Mouse (Mus musculus): ENCODE results near the gene Cldn18.

Cldn18 gene

DNA sequence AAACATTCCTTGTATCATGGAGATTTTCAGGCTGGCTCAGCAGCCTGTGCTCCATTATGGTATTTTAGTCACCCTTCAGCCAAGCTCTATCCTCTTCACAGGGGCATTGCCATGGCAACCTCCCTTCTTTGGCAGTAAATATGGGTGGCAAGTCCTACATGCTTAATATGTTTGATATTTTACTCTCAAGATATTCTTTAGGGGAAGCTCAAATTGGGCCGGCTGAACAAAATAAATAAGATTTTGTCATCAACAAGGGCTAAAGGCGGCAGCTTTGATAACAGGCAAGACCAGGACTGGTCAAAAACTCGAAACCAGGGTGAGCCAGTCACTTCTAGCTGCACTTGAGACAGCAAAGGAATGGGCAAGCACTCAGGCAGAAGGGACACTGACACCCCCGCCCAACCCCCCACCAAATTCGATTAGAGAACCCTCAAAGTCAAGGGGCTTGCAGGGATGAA is 32.0 kb downstream of the Cldn18 start:
- no peak for DNase-seq (ENCODE audit: low read depth)

DNA sequence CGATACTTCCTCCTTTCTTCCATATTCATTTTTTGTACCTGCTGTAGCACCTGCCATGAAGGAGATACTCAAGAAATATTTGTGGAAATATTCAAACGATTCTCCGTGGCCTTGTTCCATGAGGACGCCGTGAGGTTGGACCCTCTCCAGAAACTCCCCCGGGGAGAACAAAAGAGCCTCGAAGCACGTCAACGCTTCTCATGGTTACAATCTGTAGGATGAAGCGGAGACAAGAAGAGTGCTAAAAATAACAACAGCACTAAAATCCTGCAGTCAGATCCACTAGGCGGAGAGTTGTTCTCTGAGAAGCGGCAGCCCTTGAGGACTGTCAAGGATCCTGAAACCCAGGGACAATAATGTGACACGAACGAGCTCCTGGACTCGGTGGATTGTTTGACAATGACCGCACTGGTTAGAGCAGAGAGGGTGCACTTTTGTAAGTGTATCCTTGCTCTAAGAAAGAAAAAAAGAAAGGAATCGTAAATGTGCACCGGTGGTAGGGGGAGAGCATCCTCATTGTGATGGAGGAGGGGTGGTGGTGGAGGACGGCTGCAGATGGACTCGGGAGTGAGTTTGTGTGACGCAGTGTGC is 35.0 kb downstream of the Cldn18 start:
- DNase-seq (ENCODE audit: low read depth): no peak

DNA sequence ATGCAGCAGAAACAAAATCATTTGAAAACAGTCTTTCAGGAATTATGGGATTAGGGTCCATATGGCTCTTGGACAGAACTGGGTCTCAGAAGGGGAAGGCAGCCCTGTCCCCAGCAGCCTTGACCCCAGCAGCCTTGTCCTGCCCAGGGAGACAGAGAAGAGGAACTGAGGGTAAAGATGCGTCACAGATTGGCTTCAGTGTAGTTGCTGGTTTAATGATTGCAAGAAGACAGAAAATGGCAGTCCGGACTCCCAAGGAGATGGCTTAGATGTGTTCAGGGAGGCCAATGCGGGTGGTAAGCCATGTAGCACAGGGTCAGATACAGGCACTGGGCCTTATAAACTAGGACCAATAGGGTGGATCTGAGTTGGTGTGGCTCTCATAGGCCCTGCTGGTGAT is 41.4 kb downstream of the Cldn18 start:
- DNase-seq (ENCODE audit: low read depth): no peak

DNA sequence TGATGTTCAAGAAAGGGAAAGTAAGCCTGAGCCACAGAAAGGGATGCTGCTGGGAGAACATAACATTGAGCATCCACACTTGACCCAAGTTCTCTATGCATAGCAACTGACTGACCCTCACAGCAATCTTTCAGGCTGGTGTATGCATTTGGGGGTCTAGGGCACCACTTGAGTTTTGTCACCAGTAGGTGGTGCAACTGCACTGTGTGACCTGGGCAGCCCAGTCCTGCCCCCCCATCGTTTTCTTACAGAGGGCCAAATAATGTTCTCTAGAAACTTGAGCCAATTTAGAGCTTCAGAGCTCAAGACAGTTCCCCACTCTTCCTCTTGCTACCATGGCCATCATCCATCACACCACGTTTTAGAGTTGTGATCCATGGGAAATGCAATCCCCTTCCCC is 45.5 kb downstream of the Cldn18 start:
- peak; percentile 67 for DNase-seq (ENCODE audit: low read depth)

DNA sequence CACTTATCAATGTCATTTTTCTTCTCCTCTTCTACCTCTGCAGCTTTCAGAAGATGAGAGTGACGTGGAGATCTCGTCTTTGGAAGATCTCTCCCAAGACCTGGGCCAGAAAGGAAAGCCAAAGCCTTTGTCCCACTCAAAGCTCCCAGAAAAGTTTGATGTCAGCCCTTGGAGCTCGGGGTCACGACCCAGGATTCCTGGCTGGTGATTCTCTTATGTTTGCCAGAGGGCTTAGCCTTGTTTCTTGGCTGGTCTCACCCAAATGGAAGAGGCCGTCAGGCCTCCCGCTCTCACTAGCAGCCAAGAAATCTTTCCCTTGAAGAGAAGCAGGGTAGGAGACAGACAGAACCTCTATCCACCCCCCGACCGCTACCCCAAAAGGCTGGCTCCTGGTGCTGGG is 49.5 kb downstream of the Cldn18 start:
- peak; percentile 31 for DNase-seq (ENCODE audit: low read depth)

DNA sequence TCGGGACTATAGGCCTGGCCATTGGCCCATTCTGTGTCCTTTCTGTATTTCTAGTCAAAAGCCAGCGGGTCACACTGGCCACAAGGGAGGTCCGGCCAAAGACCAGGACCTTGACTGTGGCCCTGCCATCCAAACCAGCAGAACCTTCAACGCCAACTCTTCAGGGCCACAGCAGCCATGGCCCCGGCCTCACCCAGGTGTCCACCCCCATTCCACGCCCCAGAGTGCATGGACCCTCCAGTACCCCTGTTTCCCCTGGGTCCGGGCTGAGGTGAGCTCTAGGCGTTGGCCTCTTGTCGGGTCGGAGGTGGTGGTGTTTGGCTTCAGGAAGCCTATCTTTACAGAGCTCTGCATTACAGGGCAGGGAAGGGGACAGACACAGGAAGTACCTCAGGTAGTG is 54.2 kb downstream of the Cldn18 start:
- DNase-seq (ENCODE audit: low read depth): no peak

DNA sequence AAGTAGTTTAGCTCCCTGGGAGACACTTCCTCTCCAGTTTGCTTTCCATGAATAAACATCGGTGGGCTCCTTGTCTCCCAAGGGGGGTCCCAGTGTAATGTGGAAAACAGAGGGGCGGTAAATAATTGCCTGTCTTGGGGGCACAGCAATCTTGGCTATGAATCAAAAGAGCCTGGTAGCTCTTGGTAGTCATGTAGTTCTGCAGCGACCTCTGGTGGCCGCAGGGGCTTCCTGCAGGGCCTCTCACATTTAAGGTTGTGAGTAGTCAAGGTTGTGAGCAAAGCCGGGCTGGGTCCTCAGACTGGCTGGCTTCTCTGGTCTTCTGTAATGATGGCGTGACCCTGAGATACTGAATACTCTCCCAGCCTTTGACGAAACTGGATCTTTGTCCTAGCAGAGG is 54.7 kb downstream of the Cldn18 start:
- peak; percentile 88 for DNase-seq (ENCODE audit: low read depth)

DNA sequence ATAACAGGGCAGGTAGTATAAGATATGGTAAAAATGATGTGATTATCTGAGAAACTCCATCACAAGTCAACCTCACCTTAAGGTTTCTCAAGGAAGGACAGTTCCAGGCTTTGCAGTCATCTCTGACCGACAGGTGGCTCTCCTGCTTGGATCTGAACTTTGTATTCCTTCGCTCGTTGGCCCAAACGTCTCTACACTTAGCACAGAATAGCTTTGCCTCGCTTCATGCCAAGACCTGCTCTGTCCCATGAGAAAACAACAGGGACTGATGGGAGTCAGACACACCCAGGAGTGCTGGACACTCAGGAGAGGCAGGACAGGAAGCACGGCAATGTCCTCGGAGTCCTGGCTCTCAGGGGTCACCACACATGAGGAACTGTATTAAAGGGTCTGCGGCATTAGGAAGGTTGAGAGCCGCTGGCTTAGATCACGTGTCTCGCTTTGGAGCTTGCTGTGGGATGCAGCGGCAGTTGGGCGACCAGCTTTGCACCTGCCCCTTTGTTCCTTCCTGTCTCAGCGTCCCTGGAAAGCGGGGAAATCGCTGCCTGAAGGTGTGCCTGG is 55.4 kb downstream of the Cldn18 start:
- no peak for DNase-seq (ENCODE audit: low read depth)

DNA sequence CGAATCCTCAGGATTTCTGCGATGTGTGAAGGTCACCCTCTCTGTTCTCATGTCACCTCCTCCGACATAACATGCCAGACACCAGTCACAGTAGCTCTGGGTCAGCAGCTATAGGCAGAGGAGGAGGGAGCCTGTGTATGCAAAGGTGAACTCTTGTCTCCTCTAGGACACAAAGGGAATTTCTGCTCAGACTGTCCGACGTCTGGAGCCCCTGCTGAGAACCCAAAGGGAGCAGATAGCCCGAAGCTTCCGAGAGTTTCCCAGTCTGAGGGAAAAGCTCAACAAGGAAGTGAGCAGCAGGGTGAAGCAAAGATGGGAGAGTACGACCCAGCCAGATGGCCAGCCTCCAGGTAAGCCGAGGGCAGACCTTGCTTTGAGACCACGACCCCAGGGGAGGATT is 56.3 kb downstream of the Cldn18 start:
- DNase-seq (ENCODE audit: low read depth): no peak

DNA sequence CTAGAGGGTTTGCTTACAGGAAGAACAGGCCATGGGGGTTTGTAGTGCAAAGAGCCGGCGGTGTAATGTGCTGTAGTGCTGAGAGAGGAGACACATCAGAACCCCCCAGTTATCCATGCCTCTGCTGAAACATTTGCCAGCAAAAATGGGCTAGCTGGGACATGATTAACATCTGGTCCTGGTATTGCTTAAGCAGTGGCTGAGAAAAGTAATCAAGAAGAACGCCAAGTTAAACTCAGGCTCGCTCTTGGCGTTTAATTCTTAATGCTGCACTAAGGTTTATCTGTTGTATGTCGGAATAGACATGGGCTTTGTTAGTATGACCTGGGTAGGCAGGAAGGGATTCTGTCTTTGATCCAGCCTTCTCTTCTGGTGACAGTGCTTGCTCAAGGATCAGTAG is 71.0 kb downstream of the Cldn18 start:
- peak; percentile 72 for DNase-seq (ENCODE audit: low read depth)

DNA sequence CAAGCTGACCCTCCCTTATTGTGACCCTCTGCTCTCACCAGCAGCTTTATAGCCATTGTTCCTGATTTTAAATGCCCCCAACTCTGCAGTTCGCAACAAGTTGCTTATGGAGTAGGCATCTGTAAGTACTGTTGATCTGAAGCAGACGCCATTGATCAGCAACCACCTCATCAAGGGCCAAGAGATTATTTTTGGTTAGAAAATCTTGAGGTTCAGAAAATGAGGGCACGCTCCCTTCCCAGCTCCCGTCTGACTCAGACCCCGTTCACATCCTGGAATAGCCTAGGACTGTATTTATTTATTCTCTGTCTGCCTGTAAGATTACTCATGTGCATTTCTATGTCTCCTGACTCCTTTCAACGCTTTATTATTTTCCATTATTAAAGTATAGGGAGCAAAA is 71.7 kb downstream of the Cldn18 start:
- DNase-seq (ENCODE audit: low read depth): peak; percentile 69

DNA sequence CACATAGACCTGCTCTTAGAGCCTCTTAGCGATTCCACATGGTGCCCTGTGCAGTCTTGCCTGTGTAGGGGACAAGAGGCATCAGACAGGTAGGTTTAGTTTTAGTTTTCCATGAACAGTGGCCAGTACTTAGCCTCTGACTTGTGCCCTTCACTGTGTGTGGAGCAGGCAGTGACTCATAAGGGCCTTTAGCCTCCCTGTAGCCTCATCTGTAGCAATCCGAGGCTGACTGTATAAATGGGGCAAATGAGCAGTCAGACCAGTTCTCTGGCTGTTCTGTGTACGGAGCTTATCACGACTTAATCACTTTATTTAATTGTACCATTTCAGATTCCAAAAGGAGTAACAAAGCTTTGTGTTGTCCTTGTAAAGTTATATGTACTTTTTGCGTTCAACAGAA is 77.1 kb downstream of the Cldn18 start:
- DNase-seq (ENCODE audit: low read depth): peak; percentile 21

Data from NIH3T3 (cell line).